Mouse (Mus musculus): ENCODE results near the gene Slc25a20.
A peak's percentile ranks its signal among the peaks of the same experiment; 100 is the strongest.

The Slc25a20 gene

GRCm38 (mm10) chr9:108687686-108688085 lies 25.8 kb downstream of the Slc25a20 start:
- no peak for DNase-seq

DNA sequence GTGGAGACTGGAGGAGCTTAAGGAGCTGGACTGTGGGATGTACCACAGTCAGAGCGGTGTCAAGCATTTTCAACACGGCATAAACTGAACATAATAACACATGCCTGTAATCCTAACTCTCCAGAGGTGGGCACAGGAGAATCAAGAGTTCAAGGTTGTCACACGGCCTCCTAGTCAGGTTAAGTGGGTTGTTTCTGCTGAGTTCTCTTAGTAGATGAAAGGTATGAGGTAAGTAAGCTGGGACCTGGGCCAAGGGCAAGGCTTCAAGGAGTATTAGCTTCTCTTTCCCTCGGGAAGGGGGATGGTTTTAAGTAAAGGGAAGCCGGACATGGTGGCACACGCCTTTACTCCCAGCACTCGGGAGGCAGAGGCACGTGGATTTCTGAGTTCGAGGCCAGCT lies 26.6 kb downstream of the Slc25a20 start:
- DNase-seq = no peak

- no peak for DNase-seq
These were observed 27.2 kb downstream of the Slc25a20 start, which contains the start of gene Prkar2a for GRCm38 (mm10) chr9:108689106-108689505. Prkar2a (plus strand) TSS chr9:108689314.

DNA sequence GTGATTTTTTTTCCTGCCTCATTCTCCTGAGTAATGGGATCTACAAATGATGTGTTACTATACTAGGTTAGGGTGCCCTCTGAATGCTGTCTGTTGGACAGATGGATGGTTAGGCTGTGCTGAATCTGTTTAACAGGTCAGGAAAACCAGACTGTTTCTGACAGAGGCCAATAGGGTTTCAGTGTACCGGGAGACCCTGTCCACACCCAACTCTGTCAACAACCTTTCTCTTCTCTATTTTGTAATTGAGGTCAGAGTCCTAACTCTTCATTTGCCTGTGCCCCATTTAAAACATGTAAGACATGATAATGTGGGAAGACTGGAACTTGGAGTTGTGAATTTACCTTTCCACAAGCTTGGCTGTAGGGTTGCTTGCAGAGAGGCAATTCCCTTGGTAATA lies 28.1 kb downstream of the Slc25a20 start:
- no peak for DNase-seq

GRCm38 (mm10) chr9:108690914-108691313 lies 29.0 kb downstream of the Slc25a20 start:
- DNase-seq = peak in 1 of 2 experiments; percentile 17

DNA sequence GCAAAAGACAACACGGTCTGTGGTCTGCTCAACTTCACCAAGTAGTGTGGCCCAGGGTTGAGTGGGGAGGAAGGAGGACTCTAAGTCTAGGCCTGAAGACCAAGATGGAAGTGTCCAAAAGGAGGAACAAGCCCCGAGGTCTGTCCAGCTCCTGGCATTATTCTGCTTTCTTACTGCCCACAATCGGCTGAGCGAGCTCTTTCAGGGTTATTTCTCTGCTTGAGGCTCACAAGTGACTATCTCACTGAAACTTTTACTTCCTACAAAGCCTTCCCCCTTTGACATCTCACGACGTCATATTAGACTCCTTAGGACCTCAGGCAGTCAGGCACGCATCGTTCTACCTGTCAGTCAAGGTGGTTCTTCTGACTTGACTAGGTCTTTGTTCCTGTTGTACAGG lies 29.5 kb downstream of the Slc25a20 start:
- peak in 1 of 2 experiments; percentile 12 for DNase-seq

GRCm38 (mm10) chr9:108691846-108692225 lies 29.9 kb downstream of the Slc25a20 start:
- peak; percentile 91 to 95 for DNase-seq

DNA sequence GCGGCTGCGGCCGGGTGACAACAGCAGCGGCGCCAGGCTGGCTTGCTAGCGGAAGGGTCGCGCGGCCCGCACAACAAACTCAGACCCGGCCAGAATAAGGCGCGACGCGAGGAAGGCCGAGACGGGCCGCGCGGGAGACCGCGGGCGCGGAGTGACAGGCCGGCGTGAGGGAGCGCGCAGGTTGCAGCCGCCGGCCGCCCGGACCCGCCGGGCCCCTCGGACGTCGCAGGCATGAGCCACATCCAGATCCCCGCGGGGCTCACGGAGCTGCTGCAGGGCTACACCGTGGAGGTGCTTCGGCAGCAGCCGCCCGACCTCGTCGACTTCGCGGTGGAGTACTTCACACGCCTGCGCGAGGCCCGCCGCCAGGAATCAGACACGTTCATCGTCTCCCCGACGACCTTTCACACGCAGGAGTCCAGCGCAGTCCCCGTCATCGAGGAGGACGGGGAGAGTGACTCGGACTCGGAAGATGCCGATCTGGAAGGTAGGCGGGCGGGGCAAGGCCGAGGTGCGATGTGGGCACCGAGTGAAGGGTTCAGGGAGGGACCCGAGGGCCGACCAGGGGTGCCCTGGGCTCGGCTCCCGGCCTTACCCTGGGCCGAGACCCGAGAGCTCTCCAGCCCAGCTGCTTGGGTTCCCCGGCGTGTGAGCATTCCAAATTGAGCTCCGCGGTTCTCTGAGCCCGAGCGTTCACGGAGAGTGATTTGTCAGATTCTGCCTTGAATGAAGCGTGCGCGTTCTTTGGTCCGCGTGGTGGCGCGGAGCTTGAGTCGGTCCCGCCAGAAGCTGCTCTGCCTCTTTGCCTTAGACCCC lies 30.5 kb downstream of the Slc25a20 start:
- peak; percentile 69 to 79 for DNase-seq

DNA sequence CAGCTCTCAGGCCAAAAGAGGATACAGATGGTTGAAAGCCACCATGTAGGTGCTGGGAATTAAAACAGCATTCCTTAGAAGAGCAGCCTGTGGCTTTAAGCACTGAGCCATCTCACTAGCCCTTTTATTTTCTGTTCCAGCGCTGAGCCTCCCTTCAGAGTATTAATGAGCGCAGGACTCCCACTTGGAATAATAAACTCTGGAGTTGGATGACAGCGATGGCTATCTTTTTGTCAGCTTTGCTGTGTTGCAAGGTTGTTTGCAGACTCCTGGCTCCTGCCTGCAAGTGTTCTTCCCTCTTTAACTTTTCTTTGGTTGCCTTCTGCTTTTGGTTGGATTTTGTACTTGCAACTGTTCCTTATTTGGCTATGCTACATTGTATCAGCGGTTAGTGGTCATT lies 32.1 kb downstream of the Slc25a20 start:
- DNase-seq = no peak

DNA sequence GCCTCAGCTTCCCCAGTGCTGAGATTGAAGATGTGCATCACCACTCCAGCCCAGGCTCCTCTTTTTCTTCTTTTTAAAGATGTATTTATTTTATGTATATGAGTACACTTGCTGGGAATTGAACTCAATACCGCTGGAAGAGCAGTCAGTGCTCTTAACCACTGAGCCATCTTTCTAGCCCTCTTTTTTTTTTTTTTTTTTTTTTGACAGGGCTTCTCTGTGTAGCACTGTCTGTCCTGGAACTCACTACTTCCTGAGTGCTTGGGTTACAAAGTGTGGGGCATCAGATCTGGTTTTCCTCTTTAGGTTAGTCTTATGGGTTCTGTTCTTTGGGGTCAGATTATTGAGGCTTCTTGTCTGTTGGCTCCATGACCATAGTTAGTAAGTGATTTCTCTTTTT lies 32.6 kb downstream of the Slc25a20 start:
- DNase-seq = no peak

DNA sequence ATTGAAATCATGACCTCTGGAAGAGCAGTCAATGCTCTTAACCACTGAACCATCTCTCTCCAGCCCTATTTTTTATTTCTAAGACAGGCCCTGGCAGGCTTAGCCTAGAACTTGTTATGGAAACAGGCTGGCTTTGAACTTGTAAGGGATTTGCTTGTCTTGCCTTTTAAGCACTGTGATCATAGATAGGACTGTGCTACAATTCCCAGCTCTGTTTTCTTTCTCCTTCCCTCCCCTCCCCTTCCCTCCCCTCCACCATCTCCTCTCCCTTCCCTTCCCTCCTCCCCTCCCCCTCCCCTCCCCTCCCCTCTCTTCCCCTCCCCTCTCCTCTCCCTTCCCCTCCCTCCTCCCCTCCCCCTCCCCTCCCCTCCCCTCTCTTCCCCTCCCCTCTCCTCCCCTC lies 40.6 kb downstream of the Slc25a20 start:
- DNase-seq = no peak

DNA sequence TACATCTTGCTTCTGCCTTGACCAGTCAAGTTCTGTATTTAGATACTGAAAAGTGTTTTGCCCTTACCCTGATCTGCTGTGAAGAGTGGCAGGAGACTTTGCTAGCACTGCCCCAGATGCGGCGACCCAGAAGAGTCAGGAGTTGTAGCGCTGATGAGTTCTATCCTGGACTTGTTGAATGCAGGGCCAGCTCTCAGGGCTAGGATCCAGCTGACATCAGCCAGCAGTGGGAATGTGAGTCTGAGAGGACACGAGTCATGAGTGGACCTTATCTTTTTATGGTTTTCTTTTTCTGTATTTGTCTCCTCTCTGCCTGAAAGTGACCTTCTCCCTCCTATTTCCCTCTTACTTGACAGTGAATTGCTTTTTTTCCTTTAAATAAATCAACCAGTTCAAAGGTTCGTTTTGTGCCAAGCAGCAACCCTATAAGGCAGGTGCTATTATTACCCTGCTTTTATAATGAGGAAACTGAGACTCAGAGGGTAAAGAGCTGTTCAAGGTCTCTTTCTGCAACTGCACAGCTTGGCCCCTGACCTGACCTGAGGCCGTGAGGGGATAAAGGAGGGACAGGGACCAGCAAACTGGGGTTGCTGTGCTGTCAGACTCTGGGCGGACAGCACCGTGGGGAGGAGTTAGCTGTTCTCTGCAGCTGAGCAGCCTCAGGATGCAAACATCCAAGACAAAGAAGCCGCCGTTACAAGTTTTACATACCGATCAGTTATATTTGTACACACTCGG lies 41.7 kb downstream of the Slc25a20 start:
- DNase-seq = no peak

GRCm38 (mm10) chr9:108704591-108704990 lies 42.7 kb downstream of the Slc25a20 start:
- peak in 1 of 2 experiments; percentile 23 for DNase-seq

GRCm38 (mm10) chr9:108707212-108707611 lies 45.3 kb downstream of the Slc25a20 start:
- DNase-seq = no peak

DNA sequence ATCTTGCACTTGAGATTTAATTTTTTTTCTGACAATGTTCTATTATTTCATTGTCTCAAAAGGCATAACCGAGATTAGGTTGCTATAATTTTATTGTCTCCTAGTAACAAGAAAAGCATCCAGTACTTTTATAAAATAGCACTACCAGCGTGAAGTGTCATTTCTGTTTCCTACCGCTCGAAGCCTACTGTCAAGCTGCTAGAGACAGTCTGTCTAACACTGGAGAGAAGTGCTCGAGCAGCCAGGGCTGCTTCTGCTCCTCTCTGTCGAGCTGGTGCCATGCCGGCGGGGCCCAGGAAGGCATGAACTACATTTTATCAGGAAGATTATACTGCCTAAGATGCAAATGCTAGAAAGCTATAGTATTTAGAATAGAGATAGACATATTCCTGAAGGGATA lies 46.9 kb downstream of the Slc25a20 start:
- DNase-seq = no peak

DNA sequence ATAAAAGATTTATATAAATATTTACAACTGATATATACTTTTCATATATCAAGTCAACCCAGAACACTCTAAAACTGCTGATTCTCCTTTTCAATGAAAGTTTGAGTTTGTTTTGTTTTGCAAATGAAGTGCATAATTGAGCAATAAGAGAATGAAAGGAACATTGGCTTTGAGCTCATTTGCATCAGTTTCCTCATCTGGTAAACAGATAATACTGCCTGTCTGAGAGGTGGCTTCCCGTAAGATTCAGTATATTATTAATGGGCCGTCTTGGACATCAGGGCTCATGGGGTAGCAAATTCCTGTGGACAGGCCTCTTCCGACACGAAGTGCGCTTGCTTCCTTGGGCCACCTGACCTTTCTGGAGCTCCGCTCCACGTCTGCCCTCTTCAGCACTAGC lies 48.9 kb downstream of the Slc25a20 start:
- no peak for DNase-seq

DNA sequence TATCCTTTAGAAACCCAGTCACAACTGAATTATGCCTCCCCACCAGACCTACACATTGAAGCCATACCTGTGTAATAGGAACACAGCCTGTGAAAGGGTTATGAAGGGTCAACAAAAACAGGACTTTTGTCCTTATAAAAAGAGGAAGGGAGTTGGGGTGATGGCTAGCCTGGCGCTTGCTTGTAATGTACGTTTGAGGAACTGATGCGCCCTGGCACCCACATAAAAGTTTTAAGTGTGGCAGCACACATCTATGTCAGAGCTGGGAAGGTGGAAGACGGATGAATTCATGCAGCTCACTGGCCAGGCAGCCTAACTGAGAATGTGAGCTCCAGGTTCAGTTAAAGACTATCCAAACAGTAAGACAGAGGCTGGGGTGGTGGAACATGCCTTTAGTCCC lies 54.3 kb downstream of the Slc25a20 start:
- no peak for DNase-seq

DNA sequence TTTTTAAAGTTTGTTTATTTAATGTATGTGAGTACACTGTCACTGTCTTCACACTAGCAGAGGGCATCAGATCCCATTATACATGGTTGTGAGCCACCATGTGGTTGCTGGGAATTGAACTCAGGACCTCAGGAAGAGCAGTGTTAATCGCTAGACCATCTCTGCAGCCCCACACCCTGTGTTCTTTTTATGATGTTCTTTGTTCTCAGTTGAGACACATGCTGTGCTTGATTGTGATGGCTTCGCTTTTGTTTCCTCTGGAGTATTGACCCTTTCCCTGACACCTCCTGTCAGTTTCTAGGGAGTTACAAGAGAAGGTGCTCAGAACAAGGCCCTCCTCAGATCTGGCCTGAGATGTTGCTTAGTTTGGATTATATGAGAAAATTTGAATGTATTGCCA lies 61.9 kb downstream of the Slc25a20 start:
- DNase-seq = no peak

- no peak for DNase-seq
These were observed 64.2 kb downstream of the Slc25a20 start for GRCm38 (mm10) chr9:108726116-108726515.

DNA sequence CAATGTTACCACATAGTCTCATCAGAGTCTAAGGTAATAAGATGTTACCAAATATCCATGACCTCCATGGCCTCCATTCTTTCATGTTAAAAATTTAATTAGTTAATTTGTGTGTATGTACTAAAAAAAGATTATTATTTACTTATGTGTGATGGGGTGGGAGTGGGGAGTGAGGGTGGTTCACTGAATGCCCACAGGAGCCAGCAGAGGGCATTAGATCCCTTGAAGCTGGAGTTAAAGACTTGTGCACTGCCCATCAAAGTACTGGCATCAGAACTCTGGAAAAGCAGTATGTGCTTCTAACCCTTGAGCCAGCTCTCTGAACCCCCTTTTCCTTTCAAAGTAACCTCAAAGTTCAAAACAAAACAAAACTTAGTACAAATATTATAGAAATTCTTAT lies 67.2 kb downstream of the Slc25a20 start:
- DNase-seq = no peak

- DNase-seq = no peak
These were observed 70.6 kb downstream of the Slc25a20 start for GRCm38 (mm10) chr9:108732462-108732861.
